Mouse (Mus musculus): ENCODE measurements around the gene Itgae.

The Itgae gene

DNA sequence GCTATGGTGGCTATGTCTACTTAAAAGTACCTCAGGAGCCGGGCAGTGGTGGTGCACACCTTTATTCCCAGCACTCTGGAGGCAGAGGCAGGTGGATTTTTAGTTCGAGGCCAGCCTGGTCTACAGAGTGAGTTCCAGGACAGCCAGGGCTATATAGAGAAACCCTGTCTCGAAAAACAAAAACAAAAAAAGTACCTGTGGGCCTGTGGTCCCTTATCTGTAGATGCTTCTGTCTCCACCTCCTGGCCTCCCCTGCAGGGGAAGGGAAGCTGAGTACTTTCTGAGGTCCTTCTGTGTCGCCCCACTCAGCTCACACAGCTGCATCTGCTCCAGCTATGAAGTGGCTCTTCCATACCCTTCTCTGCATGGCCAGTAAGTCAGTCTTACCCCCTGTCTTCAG lies at the start of gene Itgae:
Itgae (plus strand) TSS at position 301 of the 400 bp plus-strand sequence.
- DNase-seq: no peak

DNA sequence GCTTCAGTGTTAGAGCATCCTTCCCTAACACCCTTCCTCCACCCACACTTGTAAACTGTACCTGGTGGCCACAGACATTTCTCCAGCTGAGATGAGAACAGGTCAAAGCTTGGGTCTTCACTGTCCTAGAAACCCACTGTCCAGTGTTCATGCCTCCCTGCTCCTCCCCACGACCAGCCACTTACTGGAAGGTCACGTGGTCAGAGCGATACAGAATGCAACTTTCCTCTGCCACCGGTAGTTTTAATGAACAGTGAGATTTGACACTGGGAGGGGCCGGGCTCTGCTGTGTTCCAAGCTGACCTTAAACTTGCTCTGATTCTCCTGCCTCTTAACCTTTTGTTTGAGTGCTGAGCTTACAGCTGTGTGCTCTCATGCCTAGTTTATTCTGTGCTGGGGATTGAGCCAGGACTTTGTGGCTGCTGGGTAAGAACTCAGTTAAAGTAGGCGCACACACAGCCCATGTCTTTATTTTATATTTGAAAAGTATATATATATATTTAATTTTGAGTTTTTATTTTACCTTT lies 46.1 kb upstream of the Itgae start:
- DNase-seq: no peak

DNA sequence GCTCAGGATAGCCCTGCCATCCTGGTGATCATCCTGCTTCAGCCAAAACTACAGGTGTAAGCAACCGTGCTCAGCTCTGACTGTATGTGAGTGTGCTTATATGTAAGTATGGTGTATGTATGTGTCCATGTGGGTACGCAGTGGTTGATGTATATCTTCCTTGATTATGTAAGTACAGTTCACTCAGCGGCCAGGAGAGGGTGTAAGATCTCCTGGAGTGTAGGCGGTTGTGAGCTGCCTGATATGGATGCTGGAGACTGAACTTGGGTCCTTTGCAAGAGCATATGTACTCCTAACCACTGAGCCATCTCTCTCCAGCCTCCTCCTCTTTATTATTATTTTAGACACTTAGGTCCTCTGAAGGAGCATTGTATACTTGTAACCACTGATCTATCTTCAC lies 45.6 kb upstream of the Itgae start:
- no peak for DNase-seq

DNA sequence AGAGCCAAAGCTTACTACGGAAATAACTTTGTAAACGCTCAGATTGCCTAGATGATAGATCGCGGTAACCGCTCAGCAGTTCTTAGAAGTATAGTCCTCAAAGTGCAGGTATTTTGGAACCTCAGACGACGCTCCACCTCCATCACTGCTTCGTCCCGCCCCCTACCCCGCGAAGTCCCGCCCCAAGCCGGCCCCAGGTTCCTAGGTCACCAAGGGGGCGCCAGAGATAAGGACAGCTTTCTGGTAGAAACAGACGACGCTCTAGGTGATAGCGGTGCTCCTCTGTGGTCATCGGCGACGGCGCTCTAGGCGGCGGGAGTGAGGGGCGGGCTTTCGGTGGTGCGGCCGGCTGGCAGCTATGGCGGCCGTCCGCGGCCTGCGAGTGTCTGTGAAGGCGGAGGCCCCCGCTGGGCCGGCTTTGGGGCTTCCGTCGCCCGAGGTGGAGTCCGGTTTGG lies 42.8 kb upstream of the Itgae start, which contains the start of gene Ncbp3:
Ncbp3 (plus strand) TSS at position 242 of the 455 bp plus-strand sequence.
- DNase-seq: peak; percentile 94

- DNase-seq: no peak
Observed at GRCm38 (mm10) chr11:73048030-73048876, 42.1 kb upstream of the Itgae start.

- peak; percentile 65 for DNase-seq
Observed at GRCm38 (mm10) chr11:73049335-73049734, 41.0 kb upstream of the Itgae start.

- no peak for DNase-seq
Observed at GRCm38 (mm10) chr11:73052795-73053194, 37.6 kb upstream of the Itgae start.

GRCm38 (mm10) chr11:73057701-73058100 lies 32.7 kb upstream of the Itgae start:
- DNase-seq: no peak

GRCm38 (mm10) chr11:73059630-73060029 lies 30.8 kb upstream of the Itgae start:
- DNase-seq: no peak

- DNase-seq: no peak
Observed at GRCm38 (mm10) chr11:73061413-73061812, 29.0 kb upstream of the Itgae start.

- no peak for DNase-seq
Observed at GRCm38 (mm10) chr11:73071839-73072238, 18.5 kb upstream of the Itgae start.

DNA sequence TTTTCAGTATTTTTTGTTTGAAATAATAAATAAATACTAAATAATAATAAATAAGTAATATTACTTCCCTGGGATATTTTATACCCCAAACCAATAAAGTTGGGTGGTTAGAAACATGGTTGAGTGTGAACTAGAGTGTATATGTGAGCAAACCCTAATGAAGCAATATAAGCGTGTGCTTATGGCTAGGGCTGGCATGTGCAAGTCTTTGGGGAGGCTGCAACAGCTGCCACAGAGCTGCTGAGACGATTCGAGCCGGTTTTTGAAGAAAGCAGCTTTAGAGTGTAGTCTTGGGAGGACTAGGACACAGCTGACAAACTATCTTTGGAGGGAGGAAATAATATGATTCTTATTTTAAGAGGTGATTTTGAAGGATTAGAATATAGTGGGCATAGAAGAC lies 14.1 kb upstream of the Itgae start:
- DNase-seq: no peak

DNA sequence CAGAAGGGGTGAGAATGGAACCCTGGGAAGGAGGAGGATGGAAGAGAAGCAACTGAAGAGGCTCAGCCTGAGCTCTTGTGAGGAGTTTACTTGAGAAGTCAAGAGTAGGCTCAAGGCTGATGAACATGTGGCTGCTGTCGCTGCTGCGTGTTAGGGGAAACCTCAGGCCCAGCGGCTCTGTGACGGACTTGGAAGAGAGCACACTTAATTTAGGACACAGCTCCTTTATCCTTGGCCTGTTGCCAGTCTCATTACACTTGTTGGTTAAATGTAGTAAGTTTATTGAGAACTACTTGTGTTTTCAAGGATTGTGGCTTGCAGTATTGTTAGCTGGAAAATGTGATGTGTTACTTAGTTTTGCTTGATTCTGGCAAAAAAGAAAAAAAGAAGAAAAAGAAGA lies 13.7 kb upstream of the Itgae start:
- DNase-seq: no peak

DNA sequence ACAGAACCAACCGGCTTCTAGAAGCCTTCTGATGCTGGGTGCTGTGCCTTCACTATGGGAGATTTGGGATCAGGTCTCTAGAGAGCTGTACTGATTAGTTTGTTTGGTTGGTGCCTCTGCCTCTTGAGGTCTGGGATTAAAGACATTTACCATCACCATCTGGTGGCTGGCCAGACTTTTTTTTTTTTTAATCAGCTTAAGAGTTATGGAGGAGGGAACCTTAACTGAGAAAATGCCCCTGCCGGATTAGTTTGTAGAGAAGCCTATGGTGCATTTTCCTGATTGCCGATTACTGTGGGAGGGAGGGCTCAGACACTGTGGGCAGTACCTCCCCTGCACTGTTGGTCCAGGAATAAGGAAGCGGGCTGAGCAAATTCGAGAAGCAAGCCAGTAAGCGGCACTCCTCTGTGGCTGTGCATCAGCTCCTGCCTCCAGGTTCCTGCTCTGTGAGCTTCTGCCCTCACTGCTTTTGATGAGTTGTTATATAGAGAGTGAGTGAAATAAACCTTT lies 13.1 kb upstream of the Itgae start:
- no peak for DNase-seq

DNA sequence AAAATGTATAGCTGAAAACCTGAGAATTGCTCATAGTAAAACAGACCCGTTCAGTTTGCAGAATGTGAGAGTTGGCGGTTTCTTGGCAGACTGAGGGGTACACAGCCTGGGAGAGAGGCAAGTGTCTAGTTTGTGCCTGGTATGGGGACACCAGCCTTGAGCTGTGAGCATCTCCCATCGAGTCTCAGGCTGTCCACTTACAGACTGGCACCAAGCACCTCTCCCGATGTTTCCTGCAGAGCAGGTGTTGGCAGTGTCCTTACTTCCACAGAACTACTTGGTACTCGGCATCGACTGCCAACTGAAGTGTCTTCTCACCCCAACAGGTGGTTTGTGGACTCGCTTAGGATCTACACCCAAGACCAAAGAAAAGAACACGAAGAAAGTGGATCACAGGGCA lies 11.8 kb upstream of the Itgae start:
- no peak for DNase-seq

GRCm38 (mm10) chr11:73080306-73080705 lies 10.1 kb upstream of the Itgae start:
- DNase-seq: no peak

DNA sequence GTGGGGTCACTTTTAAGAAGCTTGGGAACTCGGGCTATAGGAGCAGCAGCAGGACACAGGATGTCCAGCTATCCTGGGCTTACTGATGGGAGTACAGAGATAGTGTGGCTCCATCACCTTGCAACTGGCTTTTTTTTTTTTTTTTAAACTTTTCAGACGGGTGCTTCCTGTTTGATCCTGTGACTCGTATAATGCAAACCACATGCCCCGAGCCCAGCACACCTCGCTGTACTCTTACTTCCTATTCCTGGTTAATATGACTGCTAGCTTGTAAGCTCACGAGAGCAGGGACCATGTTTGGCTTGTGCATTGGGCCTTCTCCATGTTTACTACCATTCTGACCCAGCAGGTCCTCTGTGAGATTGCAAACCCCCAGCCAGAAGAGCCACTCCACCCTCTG lies 6.1 kb upstream of the Itgae start:
- no peak for DNase-seq

DNA sequence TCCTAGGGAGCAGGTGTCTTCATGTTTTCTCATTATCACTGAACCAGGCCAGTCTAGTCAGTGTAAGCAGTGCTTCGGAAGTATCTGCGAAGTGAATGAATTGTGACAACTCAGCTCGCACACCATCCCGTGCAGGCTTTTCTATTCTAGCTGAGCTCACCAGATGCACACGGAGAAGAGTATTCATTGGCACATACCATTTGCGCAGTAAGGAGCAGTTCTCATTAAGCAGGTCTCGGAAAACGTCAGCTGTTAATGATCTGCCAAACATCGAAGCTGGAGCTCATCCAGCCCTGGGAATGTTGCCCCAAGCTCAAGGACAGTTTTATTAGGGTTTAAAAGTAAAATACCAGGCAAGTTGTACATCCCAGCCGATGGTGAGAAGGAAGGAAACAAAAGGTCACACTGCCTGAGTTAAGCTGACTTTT lies 5.6 kb upstream of the Itgae start:
- DNase-seq: no peak

DNA sequence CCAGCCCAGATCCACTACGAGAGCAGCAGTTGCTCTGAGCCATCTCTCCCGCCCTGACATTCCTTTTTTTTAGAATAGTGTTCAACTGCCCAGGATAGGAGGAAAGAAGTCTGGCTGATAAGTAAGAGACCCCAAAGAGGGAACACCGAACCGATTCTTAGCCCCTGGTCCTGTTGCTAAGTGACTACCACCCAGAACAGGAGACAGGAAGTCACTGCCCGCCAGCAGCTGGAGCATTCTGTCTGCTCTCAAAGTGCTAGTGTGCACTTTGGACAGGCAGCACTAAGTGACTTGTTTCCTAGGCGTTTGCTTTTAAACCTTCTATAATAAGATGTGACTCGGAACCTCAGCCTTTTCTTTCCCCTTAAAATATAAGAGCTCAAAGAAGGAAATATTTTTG lies 5.0 kb upstream of the Itgae start:
- DNase-seq: no peak

GRCm38 (mm10) chr11:73087700-73088480 lies 2.5 kb upstream of the Itgae start:
- no peak for DNase-seq

- no peak for DNase-seq
Observed at GRCm38 (mm10) chr11:73090826-73091225, 443 bp downstream of the Itgae start.

- no peak for DNase-seq
Observed at GRCm38 (mm10) chr11:73092057-73092456, 1.7 kb downstream of the Itgae start.

DNA sequence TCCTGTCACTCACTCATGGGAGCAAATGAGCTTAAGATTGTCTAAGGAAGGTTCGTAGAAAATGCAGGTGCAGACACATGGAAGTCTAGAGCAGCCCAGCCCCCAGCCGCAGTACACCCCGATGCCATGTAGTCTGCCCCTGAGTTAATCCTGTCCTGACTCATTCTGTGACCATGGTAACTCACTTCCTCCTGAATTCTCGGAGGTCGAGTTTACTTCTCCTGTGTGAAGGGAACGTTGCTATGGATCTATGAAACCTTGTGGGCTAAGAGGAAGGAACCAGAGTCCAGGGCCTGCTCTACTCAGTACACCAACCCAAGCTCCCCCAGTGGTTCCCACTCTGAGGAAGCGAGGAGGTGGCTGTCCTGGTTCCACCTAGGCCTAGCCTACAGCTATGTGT lies 2.5 kb downstream of the Itgae start:
- DNase-seq: no peak

Data from right cerebral cortex, postnatal 25 days (tissue).